Mouse (Mus musculus): ENCODE results near the gene 2310061I04Rik. TPM values are rescaled to one million over a fixed set of nuclear protein-coding genes. Genes with fewer than 3 reads are reported as not detected.

2310061I04Rik gene
- total RNA-seq, 2 experiments from 2014 or later, result 2.9 to 37.7 TPM

DNA sequence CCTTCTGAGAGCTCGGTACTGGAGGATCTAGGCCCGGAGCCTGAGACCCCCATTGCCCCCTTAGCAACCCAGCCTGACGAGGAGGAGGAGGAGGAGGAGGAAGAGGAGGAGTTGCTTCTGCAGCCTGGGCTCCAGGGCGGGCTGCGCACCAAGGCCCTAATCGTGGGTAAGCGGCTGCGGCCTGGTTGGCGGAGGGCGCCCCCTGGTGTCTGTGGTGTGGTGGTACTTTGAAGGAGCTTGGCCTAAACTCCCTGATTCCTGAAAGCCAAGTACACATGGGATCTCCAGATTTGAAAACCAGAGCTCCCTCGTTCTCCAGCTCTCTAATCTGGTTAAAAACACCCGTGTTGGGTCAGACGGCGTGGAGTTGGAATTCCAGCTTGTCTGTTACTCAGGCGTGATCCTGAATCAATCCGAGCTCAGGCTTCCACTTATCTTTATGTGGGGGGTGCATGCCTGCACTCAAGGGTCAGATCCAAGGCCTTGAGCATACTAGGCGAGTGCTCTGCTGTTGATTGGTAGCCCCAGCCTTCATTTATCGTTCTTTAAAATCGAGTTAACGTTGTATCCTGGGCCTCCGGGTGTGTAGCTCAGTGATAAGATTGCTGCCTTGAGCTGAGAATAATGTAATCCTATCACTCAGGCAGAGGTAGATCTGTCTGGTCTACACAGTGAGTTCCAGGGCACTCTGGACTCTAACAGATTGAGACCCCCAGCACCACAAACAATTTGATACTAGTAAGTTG lies 23.3 kb downstream of the 2310061I04Rik start:
- ATAC-seq (replicated peaks; ENCODE audit: low FRiP score, poor library complexity, severe bottlenecking), result peak; percentile 97

DNA sequence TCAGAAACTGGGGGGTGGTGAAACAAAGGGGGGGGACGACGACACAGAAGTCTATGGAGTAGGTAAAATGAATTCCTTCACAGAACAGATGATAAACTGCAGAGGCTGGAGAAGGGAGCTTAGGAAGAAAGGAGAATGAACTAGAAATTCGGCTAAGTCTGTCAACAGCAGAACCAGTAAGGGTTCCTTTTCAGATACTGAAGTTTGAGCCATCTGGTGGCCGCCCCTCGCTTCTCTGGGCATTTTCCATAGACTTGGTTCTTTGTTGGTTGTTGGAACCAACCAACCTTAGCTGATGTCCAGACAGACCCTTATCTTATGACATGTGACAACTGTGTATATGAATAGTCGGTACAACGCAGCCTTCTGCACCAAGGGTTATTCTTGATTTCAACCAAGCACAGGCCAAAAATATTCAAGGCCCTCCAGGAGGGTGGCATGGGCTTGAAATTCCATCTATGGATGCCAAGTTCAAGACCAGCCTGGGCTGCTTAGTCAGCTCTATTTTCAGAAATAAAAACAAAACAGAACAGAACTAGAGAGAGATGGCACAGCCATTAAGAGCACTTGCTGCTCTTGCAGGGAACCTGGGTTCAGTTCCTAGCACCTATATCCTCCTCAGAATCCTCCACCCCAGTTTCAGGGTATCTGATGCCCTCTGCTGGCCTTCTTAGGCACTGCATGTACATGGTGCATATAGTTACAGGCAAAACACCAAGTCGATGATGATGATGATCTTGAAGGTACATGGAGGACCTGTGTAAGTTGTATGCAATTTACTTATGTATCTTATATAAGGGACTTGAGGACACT lies 26.1 kb downstream of the 2310061I04Rik start:
- ATAC-seq (replicated peaks; ENCODE audit: low FRiP score, poor library complexity, severe bottlenecking), result no peak

DNA sequence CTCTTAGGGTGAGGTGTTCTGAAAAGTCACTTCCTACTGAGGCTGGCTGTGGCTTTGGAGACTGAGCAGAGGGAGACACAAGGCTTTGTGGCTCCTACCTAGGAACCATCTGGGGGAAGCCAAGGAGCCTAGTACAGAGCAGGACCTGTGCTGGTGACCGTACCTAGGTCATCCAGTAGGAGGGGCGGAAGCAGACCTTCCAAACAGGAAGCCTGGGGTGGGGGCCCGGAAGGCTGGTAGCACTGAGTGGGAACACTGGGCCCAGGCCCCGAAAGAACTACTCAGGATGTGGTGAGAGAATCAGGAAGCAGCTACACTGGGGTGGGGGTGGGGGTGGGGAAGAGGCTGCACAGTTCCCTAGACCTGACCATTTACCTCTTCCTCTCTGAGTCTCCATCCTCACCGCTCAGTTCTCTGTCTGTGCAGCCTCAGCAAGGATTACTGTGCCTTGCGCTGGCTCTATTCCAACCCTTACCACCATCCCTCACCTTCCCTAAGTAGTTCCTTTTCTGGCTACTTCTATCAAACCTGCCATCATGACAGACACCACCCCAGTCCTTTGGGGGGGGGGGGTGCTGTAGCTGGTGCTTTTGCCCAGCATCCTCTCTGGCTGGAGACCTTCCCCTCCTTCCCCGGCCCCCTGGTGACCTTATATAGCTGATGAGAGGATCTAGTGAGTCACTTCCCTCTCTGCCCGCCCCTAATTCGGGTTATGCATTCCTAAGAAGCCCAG lies 26.9 kb downstream of the 2310061I04Rik start:
- ATAC-seq (replicated peaks; ENCODE audit: low FRiP score, poor library complexity, severe bottlenecking), result no peak

DNA sequence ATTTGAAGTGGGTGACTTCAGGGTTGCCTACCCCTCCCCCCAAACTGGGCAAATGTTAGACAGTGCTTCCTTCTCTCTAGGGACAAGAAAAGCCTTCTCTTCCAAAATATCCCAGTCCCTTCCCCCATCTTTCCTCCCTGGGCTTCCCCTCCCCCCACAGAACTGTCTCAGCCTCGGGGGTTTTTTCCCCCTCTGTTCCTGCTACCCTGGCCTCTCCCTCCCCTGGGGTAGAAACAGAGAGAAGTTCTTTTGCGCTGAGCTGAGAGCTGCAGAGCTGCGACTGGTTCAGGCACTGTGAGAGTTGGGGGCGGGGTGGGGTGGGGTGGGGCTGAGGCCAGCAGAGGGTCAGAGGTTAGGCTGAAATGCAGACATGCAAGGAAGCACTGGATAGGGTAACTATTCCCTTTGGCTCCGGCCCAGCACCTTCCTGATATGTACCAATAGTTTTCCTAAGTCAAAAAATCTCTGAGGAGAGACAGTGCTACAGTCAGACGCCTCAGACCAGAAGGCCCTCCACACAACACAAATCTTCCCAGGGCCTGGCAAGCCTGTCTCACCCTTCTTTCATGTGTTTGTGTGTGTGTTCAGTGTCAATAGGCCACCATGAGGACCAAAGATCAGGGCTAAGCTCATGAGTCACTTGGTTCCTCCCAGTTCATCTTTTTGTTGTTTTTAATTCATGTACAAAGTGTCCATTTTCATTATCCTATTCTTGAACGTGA lies 27.7 kb downstream of the 2310061I04Rik start:
- no peak for ATAC-seq (replicated peaks; ENCODE audit: low FRiP score, poor library complexity, severe bottlenecking)

DNA sequence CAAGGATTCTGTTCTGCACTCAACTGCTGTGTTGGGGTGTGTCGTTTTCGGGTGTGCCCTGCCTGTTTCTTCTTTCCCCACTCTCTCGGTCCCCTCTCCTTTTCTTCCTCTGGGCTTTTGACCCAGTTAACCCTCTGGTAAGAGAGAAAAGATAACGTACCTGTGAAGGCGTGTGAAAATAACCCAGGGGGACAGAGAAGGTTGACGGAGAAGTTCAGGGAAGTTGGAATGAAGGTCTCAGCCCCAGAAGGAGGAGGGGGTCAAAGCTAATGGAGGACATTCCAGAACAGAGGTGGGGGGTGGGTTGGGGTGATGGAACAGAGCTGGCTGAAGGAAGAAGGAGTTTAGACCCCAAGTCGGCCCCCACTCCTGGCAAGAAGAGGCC lies 28.3 kb downstream of the 2310061I04Rik start:
- no peak for ATAC-seq (replicated peaks; ENCODE audit: low FRiP score, poor library complexity, severe bottlenecking)

DNA sequence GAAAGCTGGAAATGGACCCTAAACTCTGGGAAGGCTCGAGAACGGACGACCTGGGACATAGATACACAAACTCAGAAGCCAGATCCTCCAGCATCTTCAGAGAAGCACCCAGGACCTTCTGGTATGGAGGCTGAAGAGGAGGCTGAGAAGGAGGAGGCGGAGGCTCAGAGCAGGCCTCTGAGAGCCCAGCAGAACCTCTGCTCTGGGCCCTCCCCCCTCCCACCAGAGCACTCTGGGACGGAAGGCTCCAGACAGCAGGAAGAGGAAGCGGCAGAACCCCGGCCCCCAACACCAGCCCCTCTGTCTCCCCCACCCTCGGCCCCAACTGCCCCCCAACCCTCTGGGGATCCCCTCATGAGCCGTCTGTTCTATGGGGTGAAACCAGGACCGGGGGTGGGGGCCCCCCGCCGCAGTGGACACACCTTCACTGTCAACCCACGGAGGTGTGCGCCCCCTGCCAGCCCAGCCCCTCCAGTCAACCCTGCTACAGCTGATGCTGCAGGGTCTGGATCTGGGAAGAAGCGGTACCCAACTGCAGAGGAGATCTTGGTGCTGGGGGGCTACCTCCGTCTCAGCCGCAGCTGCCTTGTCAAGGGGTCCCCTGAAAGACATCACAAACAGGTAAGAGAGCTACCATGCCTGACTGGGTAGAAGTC lies 28.9 kb downstream of the 2310061I04Rik start:
- ATAC-seq (replicated peaks; ENCODE audit: low FRiP score, poor library complexity, severe bottlenecking), result no peak

DNA sequence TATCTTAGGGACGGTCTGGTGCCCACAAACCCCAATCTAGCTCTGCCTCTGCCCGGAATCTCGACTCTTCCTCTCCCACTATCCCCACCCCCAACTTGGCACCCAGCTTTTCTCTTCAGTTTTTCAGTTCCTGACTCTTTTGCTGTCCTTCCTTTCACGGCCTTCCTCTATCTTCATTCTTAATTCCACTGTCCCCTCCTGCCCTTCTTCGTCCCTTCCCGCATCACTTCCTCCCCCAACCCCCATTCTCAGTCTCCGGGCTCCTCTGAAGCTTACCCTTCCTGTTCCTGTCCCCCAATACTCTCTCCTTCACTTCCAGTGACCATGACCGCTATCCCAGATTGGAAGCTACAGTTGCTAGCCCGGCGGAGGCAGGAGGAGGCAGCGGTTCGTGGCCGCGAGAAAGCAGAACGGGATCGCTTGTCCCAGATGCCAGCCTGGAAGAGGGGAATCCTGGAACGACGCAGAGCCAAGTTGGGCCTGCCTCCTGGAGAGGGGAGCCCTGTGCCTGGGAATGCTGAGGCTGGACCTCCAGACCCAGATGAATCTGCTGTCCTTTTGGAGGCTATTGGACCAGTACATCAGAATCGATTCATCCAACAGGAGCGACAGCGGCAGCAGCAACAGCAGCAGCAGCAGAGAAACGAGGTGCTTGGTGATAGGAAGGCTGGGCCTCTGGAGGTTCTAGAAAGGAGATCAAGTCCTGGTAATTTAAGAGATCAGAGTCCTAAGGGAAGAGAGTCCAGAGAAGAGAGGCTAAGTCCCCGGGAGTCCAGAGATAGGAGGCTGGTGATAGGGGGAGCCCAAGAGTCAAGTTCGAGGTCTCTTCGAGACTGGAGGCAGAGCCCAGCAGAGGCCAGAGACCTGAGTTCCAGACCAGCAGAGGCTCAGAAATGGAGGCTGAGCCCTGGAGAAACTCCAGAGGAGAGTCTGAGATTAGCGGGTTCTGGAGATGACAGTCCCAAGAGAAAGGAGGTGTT lies 30.0 kb downstream of the 2310061I04Rik start:
- ATAC-seq (replicated peaks; ENCODE audit: low FRiP score, poor library complexity, severe bottlenecking), result peak; percentile 48; the same call in 1 of the 2 replicates

DNA sequence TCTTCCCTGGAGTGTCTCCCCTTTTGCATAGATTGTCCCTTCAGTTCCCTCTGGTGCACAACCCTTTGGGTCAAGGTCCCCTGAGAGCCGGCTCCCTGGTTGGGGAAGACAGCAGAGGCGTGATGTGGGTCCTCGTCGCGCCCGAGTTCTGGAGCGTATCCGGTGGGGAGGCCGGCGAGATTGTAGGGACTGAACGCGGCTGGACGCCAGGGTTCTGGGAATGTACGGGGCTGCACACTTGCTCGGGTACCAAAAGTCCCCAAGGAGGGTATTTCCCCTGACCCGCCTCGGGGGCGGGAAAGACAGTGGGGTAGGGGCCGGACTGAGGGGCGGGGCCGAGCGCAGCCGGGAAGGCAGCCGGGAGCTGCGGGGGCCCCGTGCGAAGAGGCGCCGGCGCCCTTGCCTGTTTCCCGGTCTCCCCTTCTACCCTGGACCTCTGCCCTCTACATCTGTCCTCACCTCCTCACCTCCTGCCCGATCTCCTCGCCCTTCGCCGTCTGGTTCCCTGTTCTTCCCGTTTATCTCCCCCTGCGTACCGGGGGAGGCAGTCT lies 30.9 kb downstream of the 2310061I04Rik start:
- no peak for ATAC-seq (replicated peaks; ENCODE audit: low FRiP score, poor library complexity, severe bottlenecking)

DNA sequence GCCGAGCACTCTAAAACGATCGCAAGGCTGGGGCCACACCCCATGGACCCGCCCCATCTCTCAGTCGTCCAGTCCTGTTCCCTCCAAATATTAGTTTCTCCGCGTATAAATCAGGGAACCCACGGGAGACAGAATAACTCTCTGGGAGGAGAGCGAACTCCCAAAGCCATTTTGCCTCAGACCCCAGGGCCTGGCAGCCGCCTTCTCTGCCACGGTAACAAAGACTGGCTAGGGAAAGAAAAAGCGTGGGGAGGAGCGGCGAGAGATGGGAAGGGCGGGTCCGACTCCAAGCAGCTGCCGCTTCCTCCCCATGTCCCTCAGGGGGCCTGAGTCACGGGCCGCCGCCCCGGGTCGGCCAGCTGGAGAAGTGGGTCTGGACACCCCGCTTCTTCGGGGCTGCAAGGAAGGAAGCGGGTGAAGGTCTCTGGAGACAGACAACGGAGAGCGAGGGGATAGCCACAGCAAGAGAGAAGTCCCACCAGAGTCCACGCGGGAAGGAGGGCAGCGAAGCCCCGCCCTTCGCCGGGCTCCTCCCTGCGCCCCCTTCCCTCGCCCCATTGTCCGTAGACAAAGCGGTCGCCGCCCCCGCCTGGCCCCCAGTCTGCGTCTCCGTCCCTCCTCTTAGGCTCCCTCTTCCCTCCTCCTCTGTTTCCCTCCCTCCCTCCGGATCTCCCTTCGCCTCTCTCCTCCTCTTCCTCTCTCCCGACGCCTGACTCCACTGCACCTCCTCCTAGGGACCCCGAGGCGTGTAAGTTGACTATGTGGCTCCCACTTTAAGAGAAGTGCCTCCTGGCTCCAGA lies 31.6 kb downstream of the 2310061I04Rik start, which contains the start of gene Ppp1r18:
Gene Ppp1r18 (plus strand): TSS at position 113 of the 800 bp plus-strand sequence.
- ATAC-seq (replicated peaks; ENCODE audit: low FRiP score, poor library complexity, severe bottlenecking), result no peak

DNA sequence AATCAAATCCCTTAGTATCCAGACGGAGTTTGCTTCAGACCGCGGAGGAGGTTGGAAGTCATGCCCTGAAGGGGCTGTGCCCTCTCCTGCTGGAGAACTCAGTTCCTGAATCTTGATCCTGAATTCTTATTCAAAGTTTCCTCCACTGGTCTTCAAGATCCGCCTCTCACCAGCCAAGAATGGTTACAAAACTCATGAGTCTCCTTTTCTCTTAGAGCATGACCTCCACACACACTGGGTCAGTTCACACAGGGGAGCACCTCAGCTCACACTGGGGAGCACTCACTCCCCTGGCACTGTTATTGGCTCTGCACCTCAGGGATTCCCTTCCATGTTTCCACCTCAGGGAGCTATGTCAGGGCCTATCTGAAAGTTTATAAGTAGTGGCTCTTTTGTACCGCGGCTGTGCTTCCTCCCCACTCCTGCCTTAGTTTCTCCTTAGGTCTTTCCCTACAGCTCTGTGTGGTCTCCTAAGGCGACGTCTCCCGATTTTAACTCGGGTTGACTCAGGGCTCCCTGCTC lies 32.3 kb downstream of the 2310061I04Rik start:
- no peak for ATAC-seq (replicated peaks; ENCODE audit: low FRiP score, poor library complexity, severe bottlenecking)

DNA sequence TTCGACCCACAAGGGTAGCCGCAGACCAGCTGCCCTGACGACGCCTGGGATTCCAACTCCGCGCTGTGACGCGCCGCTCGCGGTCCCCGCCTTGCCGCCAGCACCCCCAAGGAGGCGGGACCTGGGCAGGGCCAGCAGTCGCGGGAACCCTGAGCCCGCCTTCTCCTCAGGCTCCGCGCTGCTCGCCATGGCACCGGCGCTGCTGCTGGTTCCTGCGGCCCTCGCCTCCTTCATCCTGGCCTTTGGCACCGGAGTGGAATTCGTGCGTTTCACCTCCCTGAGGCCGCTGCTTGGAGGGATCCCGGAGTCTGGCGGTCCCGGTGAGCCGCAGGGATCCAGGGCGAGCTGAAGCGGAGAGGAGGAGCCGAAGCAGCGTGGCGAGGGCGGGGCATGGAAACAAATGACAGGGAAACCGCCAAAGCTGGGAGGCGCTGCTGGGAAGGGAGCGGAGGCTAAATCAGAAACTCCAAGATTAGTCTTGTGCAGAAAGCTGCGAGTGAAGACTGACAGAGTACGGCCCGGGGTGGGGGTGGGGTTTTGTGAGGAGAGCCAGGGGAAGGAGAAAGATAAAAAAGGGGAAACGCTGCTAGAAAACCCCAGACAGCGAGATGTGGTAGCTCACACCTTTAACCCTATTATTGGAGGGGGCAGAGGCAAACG lies 35.9 kb downstream of the 2310061I04Rik start, which contains the start of gene Nrm:
Gene Nrm (plus strand): TSS at position 121 of the 660 bp plus-strand sequence.
- peak; percentile 96 for ATAC-seq (replicated peaks; ENCODE audit: low FRiP score, poor library complexity, severe bottlenecking)

DNA sequence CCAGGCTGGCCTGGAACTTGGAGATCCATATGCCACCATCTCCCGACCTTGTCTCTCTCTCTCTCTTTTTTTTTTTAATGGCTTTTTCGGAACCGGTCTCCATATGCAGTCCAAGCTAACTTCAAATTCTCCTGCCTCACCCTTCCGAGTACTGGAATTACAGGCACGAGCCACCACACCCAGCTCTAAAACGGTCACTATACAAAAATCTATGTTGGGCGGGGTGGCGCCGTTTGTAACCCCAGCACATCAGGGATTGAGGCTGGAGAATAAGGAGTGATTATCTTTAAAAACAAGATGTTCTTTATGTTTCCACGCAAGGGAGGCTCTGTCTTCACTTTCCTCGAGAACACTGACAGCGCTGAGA lies 36.4 kb downstream of the 2310061I04Rik start:
- peak; percentile 58 for ATAC-seq (replicated peaks; ENCODE audit: low FRiP score, poor library complexity, severe bottlenecking)

DNA sequence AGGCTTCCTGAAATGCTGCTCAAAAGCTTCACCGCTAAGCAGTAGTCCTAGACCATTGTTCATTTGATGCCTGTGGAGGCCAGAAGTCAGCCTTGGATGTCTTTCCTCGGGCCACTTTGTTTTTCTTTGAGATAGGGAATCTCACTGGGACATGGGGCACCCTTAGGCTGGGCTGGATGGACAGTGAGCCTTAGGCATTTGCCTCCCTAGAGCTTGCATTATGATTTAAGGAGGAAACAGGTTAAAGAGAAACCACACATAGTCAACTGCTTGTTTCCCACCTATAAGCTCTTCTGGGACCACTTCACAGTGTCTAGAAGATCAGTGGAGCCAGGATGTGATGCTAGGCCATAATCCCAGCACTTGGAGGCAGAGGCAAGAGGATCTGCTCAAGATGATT lies 37.4 kb downstream of the 2310061I04Rik start:
- ATAC-seq (replicated peaks; ENCODE audit: low FRiP score, poor library complexity, severe bottlenecking), result no peak

DNA sequence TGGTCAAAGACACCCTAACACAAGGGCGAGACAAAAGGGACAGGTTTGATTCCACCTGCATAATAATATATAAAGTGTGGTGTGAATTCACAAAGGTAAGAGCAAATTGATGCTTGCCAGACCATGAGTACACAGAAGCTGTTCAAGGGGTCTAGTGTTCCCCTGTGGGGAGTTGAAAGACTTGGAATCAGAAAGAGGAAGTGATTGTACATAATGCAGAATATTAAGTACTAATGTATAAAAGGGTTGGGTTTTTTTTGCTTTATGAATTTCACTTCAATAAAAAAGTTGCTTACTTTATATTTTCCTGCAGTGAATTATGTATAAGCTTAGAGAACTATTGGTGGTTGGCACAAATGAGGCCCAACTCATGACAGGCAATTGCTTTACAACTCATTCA lies 37.9 kb downstream of the 2310061I04Rik start:
- no peak for ATAC-seq (replicated peaks; ENCODE audit: low FRiP score, poor library complexity, severe bottlenecking)

DNA sequence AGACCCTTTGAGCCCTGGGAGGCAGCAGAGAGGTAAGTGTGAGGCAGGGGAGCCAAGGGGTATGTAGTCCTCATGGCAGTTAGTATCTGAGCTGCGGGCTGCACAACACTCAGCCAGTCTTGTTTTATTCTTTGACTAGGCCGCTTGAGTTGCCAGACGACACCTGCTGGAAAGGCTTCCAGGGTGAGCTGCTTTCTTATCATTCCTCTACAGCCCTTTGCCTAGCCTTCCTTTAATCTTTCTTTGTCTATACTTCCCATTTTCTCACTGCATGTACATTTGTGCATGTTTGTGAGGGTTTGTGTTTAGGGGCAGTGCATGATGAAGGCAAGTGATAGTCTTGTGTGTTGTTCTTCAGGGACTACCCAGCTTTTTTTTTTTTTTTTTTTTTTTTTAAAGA lies 46.3 kb downstream of the 2310061I04Rik start:
- ATAC-seq (replicated peaks; ENCODE audit: low FRiP score, poor library complexity, severe bottlenecking), result peak; percentile 76

DNA sequence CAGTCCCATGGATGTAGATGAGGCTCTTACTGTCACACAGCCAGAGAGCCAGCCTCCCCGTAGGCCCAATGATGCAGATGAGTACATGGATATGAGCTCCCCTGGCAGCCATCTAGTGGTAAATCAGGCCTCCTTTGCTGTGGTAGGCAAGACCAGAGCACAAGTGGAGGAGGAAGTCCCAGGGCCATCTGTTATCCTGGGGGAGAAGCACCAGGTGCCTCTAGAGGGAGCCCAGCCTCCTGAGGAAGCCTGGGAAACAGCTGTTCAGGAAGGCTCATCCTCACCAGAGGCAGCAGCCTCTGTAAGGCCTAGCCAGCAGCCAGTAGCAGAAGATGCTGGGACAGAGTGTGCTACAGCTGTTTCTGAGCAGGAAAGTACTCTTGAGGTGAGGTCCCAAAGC lies 49.1 kb downstream of the 2310061I04Rik start:
- no peak for ATAC-seq (replicated peaks; ENCODE audit: low FRiP score, poor library complexity, severe bottlenecking)
